ENCODE assay signal across 13 mouse cellular contexts in the genomic region with DNA sequence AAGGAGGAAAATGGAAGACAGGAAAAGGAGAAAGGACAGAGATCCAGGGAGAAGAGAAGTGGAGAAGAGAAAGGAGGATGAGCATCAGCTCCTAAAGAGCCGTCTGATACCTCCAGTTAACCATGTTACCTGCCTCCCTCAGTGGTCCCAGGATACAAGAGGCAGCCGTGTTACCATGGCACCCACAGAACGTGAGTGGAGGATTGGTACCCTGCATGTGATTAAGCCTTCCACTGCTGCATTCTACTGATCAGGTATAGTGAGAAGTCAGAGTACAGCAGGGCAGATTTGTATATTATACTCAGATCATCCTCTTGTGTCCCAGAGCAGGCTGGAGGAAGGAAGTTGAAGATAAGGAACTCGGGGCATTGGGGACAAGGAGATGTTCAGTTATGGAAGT.
"Had no signal": no experiment of that assay in that cellular context is flagged by ENCODE, and none has a peak within 500 bp of the region (broad histone marks: within the 10 kb centered on the region; RNA-seq: fewer than 3 reads in every experiment).

No protein-coding gene starts in this region.

- H3K4me2 ChIP-seq: kidney, embryonic 15.5 days; liver, embryonic 13.5 days; neural tube, embryonic 13.5 days had no signal

- H3K9ac ChIP-seq: kidney, embryonic 15.5 days; liver, embryonic 13.5 days; neural tube, embryonic 13.5 days had no signal

- H3K4me3 ChIP-seq: kidney, embryonic 15.5 days; left cerebral cortex, adult 2 months; liver, embryonic 13.5 days; neural tube, embryonic 13.5 days had no signal

- H3K36me3 ChIP-seq: kidney, embryonic 15.5 days; liver, embryonic 13.5 days; neural tube, embryonic 13.5 days had no signal

- H3K4me1 ChIP-seq: kidney, embryonic 15.5 days; liver, embryonic 13.5 days; neural tube, embryonic 13.5 days had no signal

- H3K27me3 ChIP-seq: kidney, embryonic 15.5 days; liver, embryonic 13.5 days; neural tube, embryonic 13.5 days had no signal

- H3K27ac ChIP-seq: kidney, embryonic 15.5 days; left cerebral cortex, adult 2 months; liver, embryonic 13.5 days; neural tube, embryonic 13.5 days had no signal

- DNase-seq: kidney, adult 8-10 months; kidney, postnatal 10 days; kidney, postnatal 36 days; layer of hippocampus, postnatal 36 days; liver, embryonic 13.5 days; lung, adult 2 months; lung, postnatal 14 days; lung, postnatal 4 days; thymus, adult 18-20 months; thymus, postnatal 36 days had no signal

- H3K9me3 ChIP-seq: kidney, embryonic 15.5 days; liver, embryonic 13.5 days; neural tube, embryonic 13.5 days had no signal
